Mouse (Mus musculus) brain, embryonic 14.5 days (tissue): ENCODE measurements at regions not wholly inside any gene's neighbourhood (a gene's known extent, or its start where the extent isn't known, plus 50 kb on each side); places are given as distances from the start of the nearest gene placed in this dataset.

ENCODE experiments used
- CTCF ChIP-seq: fragments of 200-500 bp; IDR thresholded peaks from 2 replicates; pipeline ENCODE4 v1.5.1; 2012; ENCODE audit warnings: inconsistent platforms, mild to moderate bottlenecking, moderate library complexity, borderline replicate concordance; ENCODE audit not compliant: insufficient read depth, insufficient read length; ENCODE audit errors: extremely low read depth
- POLR2A ChIP-seq: fragments of 200-500 bp; IDR thresholded peaks from 2 replicates; pipeline ENCODE4 v1.6.1; 2012; ENCODE audit warnings: mild to moderate bottlenecking, inconsistent platforms, borderline replicate concordance; ENCODE audit not compliant: poor library complexity, insufficient read depth, insufficient read length, severe bottlenecking; ENCODE audit errors: extremely low read depth

GRCm38 (mm10) chr5:5925796-5926195 is 176.7 kb upstream of the Steap1 start:
- TF ChIP-seq CTCF (no peak), POLR2A (no peak)
